Mouse (Mus musculus) frontal cortex, postnatal 36 days (tissue): ENCODE results near the gene Thap8.

Experiments
- DNase-seq, 2 experiments: peaks; one replicate each; pipeline ENCODE4 v3.0.0; 2022; ENCODE audit warnings: low spot score in 2 of 2

The Thap8 gene

DNA sequence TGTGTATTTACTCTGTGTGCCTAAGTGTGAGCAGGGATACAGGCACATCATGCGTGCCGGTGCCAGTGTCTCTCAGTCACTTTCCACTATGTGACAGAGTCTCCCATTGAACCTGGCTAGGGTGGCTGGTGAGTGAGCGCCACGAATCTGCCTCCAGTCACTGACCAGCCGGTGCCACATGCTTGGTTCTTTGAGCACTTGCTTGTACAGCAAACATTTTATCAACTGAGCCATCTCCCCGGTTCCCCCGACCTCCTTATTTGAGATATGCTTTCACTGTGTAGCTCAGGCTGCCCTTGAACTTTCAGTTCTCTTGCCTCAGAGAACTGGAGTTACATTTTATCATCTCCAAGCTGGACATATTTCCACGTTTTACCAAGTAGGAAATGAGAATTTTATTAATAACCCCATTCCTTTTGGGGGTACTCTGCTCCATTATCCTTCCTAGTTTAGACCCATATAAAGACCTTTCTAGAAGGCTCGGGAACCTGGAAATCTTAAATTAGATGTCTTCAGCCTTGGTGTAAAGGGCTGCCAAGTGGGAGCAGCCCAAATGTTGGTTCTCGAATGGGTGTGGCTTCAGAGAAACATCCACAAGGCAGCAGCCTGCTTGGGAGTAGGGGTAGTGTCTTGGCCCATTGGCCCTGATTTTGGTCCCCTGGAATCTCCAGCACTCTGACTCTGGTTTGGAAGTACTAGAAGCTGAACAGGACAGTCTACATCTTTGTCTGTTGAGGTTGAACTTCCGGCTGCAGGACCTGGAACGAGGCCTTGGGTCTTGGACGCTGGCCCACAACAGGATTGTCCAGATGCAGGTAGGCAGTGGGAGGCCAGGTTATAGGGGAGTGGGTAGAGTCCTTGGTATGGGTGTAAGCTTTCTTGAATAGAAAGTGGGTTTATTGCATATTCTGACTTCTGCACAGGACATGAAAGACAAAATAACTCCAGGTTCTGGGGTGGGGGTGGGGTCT is 36.0 kb downstream of the Thap8 start:
- DNase-seq: no peak

DNA sequence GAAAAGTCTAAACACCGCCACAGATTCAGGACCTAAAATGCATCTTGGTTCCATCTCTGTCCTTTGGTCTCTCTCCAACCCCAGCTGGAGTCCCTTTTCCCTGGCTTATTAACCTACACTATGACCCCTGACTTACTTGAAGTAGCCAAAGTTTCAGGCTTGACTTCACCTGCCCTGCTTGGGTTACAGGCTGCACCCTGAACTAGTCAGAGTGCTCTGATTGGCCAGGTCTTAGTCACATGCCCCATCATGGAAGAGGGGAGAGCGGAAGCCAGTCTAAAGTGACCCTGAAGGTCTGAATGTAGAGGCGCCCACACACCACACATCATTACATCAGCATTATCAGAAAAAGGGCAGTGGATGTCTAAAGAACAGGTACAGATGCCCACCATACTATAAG is 38.2 kb downstream of the Thap8 start:
- DNase-seq: no peak

DNA sequence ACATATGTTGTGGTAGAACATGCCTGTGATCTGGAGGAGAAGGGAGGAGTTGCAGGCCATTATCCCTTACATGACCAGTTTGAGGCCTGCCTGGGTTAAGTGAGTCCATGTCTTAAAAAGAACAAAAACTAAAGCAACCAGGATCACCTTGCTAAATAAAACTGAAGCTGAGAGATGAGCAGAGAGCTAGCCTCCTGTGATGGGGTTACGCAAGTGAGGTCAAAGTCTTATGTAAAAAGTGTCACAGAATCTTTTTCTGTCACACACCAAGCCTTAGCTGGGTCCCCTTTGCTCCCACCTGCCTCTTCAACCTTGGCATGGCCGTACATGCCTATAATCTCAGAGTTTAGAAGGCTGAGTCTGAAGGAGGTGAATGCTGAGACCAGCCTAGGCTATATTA is 41.1 kb downstream of the Thap8 start:
- no peak for DNase-seq

DNA sequence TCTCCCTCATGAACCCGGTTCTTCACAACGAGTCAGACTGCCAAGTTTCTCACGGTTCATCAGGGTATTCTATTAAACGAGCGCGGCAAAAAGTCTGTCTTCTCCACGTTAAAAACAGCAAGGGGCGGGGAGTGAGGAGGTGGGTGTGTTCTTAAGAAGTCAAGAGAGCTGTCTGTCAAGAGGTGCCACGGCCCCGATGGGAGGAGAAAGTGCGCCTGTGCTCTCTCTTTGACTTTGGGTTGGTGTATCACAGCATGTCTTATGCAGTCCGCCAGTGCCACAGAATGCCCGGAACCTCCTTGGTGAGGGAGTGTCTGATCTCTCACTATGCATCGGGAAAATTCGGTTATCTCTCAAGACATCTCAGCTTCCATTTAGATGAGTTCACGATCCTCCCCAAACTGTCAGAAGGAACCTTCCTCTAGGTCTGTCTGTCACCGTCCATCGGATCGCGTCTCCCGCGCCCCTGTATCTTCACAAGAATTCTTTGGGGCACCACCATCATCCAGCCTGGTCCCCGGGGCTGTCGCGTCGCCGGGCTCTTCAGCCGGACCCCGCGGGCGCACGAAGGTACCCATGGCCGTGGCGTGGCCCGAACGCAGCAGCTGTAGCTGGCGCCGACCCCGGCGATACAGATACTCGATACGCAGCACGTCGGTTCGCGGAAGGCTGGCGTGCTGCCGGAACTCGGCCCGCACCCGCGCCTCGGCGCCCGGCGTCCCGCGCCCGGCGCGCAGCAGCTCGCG is 41.8 kb downstream of the Thap8 start, which contains the start of gene E130208F15Rik:
Gene E130208F15Rik (plus strand): TSS at position 202 of the 746 bp plus-strand sequence.
- DNase-seq: peak; percentile 67 to 78

DNA sequence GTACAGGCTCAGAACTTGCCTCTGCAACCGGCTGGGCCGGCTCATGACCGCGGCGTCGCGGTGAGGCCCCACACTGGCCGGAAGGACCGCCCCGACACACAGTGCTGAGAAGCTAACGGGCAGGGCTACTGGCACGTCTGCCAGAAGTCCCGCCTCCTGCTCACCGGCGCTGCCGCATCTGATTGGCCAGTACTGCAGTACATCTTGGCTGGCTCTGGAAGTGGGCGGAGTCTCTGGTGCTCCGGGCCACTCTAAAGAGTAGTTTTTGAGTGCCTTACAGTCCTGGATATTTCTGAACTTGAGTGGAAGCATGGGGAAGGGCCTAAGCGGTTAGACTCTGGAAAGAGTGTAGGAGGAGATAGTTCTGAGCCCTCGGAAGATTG is 42.4 kb downstream of the Thap8 start:
- peak; percentile 94 to 96 for DNase-seq

DNA sequence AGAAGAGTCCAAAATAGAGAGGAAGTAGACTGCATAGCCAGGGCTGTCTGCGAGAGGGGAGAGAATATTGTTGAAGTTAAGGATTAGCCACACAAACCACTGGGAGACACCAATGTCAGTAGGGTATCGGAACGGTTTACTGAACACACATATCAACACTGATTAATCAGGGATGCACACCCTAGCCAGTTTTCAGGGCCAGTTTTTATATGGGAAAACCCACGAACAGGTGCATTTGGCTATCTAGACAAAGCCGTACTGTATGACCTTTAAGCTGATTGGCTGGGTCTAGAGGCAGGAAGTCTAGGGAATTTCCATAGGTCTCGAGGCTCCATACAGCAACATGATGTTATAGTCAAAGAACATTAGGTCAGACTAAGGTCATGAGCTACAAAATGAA is 43.0 kb downstream of the Thap8 start:
- no peak for DNase-seq

DNA sequence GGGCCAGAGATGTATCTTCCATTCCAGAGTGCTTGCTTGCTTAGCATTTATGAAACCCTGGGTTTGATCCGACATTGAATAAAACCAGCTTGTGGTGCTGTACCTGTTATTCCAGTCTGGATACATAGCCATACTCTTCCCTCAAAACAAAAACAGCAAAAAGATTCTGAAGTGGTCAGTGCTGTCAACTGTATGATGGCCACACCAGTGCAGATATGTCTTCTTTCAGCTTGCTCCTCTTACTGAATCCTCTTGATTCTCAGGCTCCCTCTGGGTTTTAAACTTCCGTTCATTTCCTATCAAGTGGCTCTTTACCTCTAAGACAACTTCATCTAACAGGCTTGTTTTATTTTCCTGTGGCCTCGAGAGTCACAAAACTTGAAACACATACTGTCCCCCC is 43.9 kb downstream of the Thap8 start, which contains the start of gene Sdhaf1:
Gene Sdhaf1 (minus strand): TSS at position 101 of the 400 bp plus-strand sequence.
- DNase-seq: no peak

DNA sequence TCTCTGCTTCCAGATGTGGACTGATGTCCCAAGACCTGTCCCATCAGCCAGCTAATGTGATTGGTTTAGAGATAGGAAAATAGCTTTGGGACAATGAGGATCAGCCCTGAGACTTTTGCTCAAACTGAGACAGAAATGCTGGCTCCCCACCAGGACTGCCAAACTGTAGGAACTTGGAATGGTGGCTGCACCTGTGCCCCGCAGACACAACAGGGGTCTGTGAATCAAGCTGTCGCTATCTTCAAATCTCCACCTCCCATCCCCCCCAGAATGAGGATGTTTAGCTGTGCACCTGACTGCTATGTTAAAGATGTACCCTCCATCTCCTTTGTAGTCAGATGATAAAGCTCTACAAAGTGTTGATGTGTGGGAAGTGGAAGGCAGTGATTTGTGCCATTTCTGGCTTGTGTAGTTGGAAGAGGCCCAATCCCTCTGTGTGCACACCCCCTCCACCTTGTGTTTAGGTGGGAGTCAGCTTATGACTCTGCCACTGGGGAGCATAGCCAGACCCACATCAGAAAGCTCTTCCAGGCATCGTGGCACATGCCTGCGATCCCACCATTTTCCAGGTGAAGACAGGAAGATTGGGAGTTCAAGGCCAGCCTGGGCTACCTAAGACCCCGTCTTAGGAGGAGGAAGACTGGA is 44.5 kb downstream of the Thap8 start:
- peak; percentile 65 to 80 for DNase-seq

DNA sequence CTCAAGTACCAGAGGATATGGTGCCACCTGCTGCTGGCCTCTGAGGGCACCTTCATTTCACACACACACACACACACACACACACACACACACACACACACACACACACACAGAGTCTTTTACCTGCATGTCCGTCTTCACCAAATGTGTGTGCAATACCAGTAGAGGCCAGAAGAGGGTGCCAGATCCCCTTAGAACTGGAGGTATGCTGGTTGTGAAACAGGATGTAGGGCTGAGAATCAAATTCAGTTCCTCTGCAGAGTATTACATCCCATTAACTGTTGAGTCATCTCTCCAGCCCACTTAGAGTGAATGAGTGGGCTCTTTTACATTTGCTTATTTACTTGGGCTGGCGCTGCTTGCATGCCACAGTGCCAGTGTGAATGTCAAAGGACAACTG is 45.5 kb downstream of the Thap8 start:
- no peak for DNase-seq

DNA sequence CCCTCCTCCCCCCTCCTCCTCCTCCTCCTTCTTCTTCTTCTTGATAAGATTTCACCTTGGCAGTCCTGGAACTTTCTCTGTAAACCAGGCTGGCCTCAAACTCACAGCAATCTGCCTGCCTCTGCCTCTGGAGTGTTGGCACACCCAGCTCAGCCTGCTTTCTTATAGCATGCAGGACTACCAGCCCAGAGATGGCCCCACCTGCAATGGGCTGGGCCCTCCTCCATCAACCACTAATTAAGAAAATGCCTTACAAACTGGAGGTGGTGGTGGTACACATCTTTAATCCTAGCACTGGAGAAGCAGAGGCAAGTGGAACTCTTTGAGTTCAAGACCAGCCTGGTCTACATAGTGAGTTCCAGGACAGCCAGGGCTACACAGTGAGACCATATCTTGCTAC is 46.5 kb downstream of the Thap8 start:
- no peak for DNase-seq

DNA sequence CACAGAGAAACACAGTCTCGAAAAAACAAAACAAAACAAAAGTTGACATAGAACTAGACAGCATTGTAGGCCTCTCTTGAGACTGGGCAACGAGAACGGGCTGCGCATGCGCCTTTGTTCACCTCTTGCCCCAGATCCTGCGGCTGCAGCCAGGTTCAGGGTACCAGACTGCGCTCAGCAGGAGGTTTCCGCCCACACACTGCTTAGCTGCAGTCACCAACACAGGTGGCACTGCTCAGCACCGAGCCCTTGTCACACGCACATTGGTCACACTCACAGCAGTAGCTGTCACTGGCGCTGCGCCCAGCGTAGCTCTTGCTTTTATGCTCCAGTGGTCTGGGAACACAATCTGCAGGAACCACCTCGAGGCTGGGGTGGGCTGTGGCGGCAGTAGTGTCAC is 47.2 kb downstream of the Thap8 start:
- no peak for DNase-seq

DNA sequence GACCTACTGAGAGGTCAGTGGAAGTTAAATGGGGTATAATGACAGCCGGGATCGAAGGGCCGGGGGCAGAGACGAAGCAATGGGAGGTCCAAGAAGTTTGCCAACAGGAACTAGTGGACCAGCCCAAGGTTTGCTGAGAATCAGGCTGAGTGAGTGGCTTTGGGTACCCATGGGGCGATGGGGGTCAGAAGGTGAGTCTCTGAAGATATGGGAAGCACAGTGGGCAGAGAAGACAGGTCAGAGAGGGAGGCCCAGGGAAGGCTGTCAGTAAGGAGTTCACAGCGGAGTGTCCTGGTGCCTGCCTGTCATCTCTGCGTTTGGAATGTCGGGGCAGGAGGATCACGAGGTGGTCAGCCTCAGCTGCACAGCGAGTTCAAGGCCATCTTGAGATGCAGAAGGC is 48.5 kb downstream of the Thap8 start:
- DNase-seq: no peak

DNA sequence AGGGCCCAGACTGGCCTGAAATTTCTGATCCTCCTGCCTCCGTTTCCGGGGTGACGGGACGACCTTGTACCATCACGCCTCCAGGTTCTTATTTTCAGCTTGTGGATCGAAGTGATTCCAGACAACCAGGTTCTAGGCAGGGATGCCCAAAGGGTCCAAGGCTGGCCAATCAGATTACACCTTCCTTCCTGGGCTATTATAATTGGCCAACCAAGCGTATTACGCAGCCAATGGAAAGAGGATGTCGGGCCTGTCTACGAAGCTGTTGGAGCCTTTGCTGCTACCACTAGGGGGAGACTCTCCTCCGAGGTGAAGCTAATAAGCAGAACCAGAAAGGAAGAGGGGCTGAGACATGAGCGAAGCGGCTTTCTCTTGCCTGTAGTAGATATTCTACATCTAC is 52.0 kb downstream of the Thap8 start:
- peak; percentile 87 to 96 for DNase-seq

DNA sequence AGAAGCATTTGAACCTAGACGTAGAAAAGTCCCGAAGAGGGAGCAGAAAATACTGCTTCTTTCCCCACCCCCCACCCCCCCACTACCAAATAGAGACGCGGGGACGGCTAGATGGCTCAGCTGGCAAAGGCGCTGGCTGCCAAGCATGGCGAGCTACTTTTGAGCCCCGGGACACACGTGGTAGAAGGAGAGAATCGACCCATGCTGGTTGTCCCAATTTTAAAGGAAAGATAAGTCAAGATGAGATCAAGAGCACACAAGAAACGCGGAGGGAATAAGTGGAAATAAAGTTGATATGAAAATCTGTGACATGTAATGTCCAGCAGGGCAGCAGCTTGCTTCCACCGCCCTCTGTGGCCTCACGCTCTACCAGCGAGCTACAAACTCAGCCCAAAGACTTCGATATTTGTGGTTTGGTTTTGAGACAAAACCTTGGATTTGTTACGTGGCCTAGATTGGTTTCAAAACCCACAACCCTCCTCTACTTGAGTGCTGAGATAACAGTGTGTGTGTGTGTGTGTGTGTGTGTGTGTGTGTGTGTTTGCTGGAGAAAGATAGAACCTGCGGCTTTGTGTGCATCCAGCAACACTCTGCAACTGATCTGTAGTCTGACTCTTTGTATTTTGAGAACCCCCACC is 52.8 kb downstream of the Thap8 start:
- DNase-seq: no peak

DNA sequence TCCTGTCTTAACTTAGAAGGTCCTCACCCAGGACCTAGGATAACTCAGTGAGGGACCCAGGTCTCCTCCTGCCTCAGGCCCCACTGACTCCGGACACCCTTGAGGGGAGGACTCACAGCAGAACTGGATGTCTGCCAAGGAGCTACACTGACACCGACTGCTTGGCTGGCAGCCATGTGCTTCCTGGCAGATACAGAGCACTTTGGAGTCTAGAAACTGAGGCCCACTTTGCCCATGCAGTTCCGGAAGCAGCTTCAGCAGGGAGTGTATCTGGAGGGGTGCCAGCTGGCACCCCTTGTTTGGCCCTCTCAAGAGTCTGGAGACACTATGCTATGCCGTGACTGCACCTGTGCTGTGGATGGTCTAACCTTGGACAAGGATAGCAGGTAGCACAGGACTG is 53.5 kb downstream of the Thap8 start:
- DNase-seq: peak; percentile 77 to 83

DNA sequence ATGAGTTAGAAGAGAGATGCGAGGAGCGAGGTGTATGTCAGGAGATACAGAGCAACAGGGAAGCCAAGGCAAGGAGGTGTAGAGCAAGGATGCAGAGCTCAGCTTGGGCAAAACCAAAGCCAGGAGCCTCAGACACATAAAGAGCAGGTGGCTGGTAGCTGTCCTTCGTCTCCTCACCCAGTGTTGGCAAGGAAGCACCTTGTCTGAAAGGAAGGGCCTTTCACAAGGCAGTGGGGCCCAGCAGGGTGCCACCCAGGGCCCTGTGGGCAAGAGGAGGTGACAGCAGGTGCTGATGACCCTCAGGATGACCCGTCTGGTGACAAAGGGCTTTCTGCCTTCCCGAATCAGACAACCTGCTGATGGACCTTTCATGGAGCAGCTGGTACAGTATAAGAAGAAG is 54.7 kb downstream of the Thap8 start:
- no peak for DNase-seq

DNA sequence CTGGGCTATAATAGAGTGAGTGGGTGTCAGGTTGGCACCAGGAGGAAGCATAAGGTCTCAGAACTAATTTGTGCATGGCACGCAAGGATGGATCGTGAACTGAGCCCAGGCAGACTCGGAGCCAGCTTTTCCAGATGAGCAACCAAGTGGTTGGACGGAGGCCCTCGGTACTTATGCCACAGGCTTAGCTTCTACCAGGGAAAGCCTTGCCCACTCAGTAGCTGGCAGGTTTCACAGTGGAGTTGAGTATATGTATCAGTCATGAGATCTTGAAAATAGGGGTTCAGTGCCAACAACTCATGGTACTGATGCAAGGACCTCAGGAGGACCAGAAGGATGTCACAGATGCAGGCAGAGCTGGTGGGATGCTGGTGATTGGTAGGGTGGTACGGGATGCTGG is 55.8 kb downstream of the Thap8 start:
- DNase-seq: peak in 1 of 2 experiments; percentile 22

DNA sequence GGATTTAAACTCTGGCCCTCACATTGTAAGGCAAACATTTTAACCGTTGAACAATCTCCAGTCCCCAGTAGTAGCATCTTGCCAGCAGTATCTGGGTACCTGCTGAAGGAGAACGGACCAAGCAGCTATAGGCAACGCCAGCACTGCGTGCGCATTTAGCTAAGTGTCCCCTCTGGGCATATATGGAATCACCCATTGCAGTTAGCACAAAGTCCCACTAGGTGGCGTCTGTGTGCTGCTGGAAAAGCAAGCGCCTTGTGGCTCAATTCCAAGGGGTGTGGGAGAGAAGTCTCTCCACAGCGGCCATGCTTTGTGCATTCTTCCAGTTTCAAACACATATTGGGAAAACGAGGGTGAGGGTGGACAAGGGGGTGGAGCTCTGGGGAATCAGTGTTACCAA is 56.5 kb downstream of the Thap8 start:
- DNase-seq: peak; percentile 89 to 92

DNA sequence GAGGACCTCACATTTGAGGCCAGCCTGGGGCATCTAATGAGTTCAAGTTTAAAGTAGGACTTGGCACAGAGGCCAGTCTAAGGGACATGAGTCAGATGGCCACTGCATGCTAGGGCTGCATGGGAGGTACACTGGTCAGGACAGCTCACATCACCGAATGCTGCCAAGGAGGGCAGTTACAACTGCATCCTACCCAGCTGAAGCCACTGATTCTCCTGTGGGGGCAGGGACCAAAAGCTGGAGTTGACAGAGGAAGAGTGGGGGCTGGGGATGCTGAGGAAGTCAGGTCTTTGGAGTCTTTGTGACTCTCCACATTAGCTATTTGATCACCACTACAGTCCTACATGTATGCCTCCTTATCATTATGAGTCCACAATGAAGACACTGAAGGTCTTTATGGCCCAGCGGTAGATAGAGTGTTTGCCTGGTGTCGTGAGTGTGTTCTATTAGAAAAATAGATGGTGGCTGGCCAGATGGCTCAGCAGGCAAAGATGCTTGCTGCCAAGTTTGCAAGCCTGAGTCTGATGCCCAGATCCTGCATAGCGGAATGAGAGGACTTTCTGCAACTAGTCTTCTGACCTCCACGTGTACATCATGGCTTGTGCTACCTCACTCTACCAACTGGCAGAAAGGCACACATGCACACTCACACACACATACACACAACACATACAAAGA is 59.7 kb downstream of the Thap8 start:
- DNase-seq: no peak
